Mouse (Mus musculus) MEL (cell line): ENCODE data around the gene Pinlyp.

Source experiments
- CTCF ChIP-seq, 3 experiments: IDR thresholded peaks in 2 of 3; conservative IDR thresholded peaks in 1 of 3; 2 replicates each; pipeline ENCODE4 v1.5.1; 2011 to 2012; ENCODE audit warnings: low read length in 3 of 3, low read depth in 2 of 3, mild to moderate bottlenecking in 2 of 3, improper control_type of control experiment in 1 of 3, inconsistent platforms in 1 of 3, mixed read lengths in 1 of 3, moderate library complexity in 1 of 3; ENCODE audit not compliant: control insufficient read depth in 1 of 3, insufficient read depth in 1 of 3, poor library complexity in 1 of 3, severe bottlenecking in 1 of 3
- EP300 ChIP-seq, 2 experiments: IDR thresholded peaks; 2 replicates each; pipeline ENCODE4 v1.6.1; 2011; ENCODE audit warnings: improper control_type of control experiment in 2 of 2, low read length in 2 of 2, low read depth in 1 of 2, mild to moderate bottlenecking in 1 of 2
- MXI1 ChIP-seq: IDR thresholded peaks from 2 replicates; pipeline ENCODE4 v1.6.1; 2011; ENCODE audit warnings: mild to moderate bottlenecking, low read depth, low read length, improper control_type of control experiment
- MYC ChIP-seq: IDR thresholded peaks from 2 replicates; pipeline ENCODE4 v1.6.1; 2011; ENCODE audit warnings: low read depth, mild to moderate bottlenecking, low read length, improper control_type of control experiment, moderate library complexity
- POLR2A ChIP-seq, 2 experiments: IDR thresholded peaks; 2 replicates each; pipeline ENCODE4 v1.6.1; 2011 to 2012; ENCODE audit warnings: low read length in 2 of 2, mild to moderate bottlenecking in 2 of 2, control low read depth in 1 of 2, improper control_type of control experiment in 1 of 2, low read depth in 1 of 2, moderate library complexity in 1 of 2; ENCODE audit not compliant: control insufficient read depth in 1 of 2, insufficient read depth in 1 of 2, poor library complexity in 1 of 2
- USF1 ChIP-seq: IDR thresholded peaks from 2 replicates; pipeline ENCODE4 v1.6.1; 2014; ENCODE audit warnings: low read depth, mild to moderate bottlenecking, inconsistent platforms, low read length, improper control_type of control experiment, moderate library complexity

DNA sequence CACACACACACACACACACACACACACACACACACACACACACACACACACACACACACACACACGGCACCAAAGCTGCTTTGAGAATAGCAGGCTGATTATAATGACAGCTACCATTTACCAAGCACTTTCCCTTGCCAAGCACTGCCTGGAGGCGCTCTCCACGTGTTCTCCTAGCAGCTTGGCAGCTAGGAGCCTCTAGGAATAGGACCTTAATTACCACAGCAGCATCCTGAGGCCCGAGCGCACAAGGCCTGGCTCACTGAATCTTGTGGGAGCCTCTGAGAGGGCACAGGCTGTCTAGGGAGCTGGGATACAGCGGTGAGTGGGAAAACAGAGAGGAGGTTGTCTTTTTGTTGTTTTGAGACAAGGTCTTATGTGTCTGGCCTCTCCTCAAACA, 28.3 kb downstream of the Pinlyp start:
- no peak for TF ChIP-seq POLR2A (IDR thresholded peaks at IDR 0.05; ENCODE audit: control insufficient read depth in 1 of 2, insufficient read depth in 1 of 2, low read depth in 1 of 2, low read length in 2 of 2, poor library complexity in 1 of 2)
- no peak for TF ChIP-seq EP300 (IDR thresholded peaks at IDR 0.05; ENCODE audit: low read depth in 1 of 2, low read length in 2 of 2)
- no peak for TF ChIP-seq CTCF (IDR thresholded peaks at IDR 0.05 in 2 of 3, conservative IDR thresholded peaks at IDR 0.05 in 1 of 3; ENCODE audit: control insufficient read depth in 1 of 3, insufficient read depth in 1 of 3, low read depth in 2 of 3, low read length in 3 of 3, poor library complexity in 1 of 3, severe bottlenecking in 1 of 3)
- TF ChIP-seq MXI1: no peak
- TF ChIP-seq USF1: no peak
- TF ChIP-seq MYC: no peak
